Mouse (Mus musculus) neutrophil, adult 5-6 weeks (primary cell): ENCODE results near the gene Hapln2. TPM values are rescaled to one million over a fixed set of nuclear protein-coding genes. Genes with fewer than 3 reads are reported as not detected.

Source experiments
- ATAC-seq: fragments of 151-379, 151-347 bp; 2 replicates; pipeline ENCODE4 v1.8.0; 2017; ENCODE audit warnings: mild to moderate bottlenecking, moderate TSS enrichment; ENCODE audit not compliant: insufficient number of reproducible peaks, poor library complexity, low FRiP score, severe bottlenecking; ENCODE audit errors: extremely low read depth
- total RNA-seq: library from RNA; stranded (forward); fragments of 200-1000 nt; gene quantifications from 2 replicates; pipeline ENCODE4 v1.2.3, GENCODE M21; 2017

Gene Hapln2
- total RNA-seq = not detected in 2 replicates

DNA sequence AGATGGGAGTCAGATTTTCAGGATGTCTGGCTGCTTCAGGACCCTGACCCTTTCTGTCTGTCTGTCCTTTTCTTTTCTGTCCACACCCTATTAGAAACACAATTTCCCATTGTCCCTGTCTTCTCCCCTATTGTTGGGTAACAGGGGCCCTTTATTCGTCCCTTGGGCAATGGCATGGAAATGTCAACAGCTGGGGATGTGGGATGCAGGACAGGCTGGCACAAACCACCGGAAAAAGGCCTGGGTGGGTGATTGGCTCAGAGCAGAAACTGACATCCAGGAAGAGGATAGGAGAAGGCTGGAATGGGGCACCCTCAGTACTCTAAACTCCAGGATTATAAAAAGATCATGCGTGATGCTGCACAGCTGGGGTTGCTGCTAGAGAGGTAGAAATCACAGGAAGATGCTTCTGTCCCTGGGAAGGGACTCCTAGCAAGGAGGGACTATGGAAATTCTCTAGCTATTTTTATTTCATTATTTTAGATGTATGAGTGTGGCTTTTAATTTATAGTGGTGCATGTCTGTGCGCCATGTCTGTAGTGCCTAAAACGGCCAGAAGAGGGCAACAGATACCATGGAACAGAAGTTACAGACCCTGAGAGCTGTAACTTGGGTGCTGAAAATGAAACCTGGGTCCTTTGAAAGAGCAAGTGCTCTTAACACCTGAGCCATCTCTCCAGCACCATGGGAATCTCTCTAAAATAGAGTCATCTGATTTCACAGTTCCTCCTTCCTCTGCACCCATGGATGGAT, at the start of gene Hapln2:
TSS of gene Hapln2 (minus strand) at position 150 of the 753 bp plus-strand sequence.
- ATAC-seq = no peak

DNA sequence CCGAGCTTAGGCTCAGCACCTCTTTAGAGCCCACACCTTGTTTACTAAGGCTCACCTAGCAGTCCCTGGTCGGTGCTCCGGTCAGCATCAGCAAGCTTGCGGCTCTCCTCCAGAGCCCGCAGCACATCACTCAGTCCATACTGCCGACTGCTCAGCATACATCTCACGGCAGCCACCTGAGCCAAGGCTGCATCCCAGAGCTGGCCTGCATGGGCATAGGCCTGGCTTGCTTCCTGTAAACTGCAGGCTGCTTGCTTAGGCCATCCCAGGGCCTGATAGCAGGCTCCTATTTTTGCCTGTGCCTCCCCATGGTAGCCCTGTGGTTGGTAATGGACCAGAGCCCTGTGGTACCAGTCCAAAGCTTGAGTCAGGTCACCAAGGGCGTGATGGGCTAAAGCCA, 47.4 kb upstream of the Hapln2 start:
- no peak for ATAC-seq

- ATAC-seq = no peak
These were observed 47.0 kb upstream of the Hapln2 start for GRCm38 (mm10) chr3:88074351-88074750.

GRCm38 (mm10) chr3:88073631-88074030, 46.2 kb upstream of the Hapln2 start:
- no peak for ATAC-seq

GRCm38 (mm10) chr3:88071783-88072182, 44.4 kb upstream of the Hapln2 start:
- ATAC-seq = peak; percentile 77

DNA sequence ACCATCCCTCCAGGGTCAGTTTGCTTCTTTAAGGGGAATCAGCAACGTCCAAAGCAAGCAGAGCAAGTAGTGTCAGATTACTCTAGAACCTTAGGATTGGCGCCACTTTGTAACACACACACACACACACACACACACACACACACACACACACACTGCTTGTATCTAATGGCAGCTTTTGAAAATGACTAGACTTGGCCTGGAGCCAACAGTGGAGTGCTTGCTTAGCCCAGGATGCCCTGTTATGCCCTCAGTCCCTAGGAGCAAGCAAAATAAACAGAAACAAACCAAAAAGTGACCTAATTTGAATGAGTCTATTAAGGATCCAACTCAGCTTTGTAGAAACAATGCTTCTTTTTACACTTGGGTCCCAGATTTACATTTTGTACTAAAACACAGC, 41.0 kb upstream of the Hapln2 start:
- no peak for ATAC-seq

DNA sequence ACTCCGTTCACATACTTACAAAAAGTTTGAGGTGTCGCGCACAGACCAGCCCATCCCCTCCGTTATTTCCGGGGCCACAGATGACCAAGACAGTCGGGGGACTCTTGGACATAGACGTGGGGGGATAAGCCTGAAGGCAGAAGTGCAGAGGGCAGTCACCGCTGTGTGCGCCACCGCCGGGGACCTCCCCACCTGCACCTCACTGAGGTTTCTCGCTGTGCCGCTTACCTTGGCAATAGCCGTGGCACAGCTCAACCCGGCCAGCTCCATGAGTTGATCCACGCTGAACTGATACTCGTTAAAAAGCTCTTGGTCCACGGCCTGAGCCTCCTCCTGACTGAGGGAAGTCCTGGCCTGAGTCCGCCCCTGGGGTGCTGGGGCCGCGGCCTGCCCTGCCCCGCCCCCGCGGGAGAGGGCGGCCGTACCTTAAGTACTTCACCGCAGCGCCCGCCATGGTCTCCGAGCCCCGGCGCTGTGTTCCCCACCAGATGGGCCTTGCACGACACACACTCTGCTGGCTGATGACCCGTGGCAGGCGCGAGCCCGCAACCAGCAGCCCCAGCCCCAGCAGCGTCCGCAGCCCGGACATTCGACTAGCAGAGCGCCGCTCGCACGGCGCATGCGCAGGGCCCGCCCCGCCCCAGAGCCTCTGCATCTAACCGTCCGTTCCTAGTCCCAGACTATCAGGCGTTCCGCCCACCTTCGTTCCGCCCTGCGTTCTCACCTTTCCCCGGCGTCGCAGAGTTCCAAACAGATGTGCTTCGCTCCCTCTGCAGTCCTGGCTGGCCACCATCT, 30.7 kb upstream of the Hapln2 start, which contains the start of gene Naxe:
TSS of gene Naxe (minus strand) at position 594 of the 795 bp plus-strand sequence.
- peak; percentile 73 for ATAC-seq

- no peak for ATAC-seq
These were observed 29.6 kb upstream of the Hapln2 start for GRCm38 (mm10) chr3:88057030-88057429.

GRCm38 (mm10) chr3:88049532-88049931, 22.1 kb upstream of the Hapln2 start:
- no peak for ATAC-seq

DNA sequence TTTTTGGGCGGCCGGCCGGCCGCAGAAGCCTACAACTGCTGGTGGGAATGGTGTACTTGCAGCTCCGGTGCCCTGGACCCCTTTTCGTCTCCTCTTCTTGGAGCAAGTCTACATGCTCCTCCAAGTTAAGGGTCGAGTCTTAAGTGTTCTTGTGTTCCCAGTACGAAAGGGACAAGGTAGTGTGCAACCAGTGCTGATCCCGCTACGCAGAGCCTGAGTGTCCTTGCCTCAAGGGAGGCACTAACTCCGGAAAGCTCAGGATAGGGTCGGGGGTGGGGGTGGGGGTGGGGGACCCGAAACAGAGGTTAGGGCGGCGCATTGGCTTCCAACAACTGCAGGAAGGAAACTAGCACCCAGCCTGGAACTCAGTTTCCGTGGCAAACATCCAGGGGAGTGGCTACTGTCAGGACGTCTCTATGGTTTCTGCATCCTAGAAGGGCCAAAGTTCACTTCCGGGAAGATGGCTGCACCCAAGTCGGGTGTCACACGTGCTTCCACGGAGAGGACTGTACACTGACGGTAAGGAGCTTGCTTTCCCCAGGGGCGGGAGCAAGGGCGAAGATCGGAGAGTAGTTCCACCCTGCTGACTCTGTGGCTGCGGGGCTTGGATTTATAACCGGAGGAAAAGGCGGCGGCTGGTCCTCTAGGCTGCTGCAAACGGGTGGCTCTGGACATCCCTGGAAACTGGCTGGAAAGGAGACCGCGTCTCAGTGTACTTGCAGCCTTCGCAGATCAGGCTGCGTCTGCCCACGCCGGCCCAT, 15.5 kb upstream of the Hapln2 start, which contains the start of gene Gpatch4:
TSS of gene Gpatch4 (plus strand) at position 448 of the 761 bp plus-strand sequence.
- ATAC-seq = peak; percentile 98

DNA sequence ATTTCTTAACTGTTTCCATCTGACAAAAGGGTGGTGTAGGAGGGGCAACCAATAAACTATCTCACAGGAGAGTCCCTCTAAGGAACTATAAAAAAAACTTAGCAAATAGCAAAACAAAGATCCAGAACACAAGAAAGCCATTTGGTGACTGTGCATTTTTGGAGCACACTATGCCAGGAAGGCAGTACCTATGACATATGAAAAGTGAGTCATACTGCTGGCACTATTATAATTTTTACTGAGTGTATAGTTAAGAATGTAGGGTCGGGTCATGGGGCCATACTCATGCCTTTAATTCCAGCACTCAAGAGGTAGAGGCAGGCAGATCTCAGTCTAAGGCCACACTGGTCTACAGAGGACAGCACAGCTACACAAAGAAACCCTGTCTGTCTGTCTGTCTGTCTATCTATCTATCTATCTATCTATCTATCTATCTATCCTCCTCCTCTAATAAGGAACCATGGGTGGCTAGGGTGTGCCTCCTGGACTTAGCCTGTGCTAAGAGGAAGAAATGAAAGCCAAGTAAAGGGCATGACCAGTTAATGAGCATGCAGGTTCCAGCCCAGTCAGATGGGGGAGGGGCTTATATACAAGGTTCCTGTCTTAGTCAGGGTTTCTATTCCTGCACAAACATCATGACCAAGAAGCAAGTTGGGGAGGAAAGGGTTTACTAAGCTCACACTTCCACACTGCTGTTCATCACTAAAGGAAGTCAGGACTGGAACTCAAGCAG, 8.3 kb upstream of the Hapln2 start:
- no peak for ATAC-seq

DNA sequence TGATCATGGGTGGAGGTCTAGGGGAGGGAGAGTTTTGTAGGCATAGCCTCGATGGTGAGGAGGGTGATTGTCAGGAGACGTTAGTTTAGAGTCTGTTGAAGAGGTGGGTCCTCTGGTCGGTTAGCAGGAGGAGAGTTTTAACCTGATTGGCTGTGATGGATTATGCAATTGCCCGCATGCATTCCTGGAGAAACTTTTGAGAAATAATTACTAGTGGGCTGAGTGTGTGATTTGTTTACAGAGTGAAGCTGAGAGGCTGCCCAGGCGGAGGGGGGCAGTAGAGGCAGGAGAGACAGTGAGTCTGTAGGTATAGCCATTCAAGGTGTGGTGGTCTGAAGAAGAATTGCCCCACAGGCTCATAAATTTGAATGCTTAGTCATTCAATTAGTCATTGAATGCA, 6.1 kb upstream of the Hapln2 start:
- no peak for ATAC-seq

DNA sequence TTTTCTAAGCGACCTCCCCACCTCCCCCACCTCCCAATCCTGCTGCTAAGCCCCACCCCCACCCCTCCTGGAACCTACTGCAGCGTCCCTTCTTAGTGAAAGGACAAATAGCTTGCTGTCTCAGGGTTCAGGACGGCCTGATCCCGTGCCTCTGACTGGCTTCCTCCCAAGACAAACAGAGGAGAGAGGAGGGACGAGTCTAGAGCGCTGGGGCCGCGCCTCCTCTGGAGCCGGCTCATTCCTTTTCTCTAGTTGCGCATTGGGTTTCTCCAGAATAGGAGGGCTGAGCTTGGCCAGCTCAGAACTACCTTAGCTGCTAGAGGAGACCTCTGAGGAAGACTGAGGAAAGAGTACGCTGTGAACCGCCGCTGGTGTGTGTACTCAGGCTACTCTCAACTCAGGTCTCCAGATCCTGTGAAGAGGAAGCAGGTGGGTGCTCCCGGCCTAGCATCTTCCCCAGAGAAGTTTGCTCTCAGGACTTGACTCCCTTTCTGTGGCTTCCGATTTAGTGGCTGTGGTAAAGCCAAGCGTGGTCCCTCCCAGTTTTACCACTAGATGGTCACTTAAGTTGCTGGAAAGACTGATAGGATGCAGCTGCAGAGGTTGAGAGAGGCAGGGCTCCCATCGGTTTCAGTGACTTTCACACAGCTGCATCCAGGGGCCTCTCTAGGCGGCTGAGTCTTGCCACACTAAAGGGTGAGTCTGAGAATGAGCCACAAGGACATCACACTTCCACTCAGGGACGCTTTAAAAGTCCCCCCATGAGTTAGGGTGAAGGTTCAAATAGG, 3.4 kb upstream of the Hapln2 start:
- ATAC-seq = no peak

DNA sequence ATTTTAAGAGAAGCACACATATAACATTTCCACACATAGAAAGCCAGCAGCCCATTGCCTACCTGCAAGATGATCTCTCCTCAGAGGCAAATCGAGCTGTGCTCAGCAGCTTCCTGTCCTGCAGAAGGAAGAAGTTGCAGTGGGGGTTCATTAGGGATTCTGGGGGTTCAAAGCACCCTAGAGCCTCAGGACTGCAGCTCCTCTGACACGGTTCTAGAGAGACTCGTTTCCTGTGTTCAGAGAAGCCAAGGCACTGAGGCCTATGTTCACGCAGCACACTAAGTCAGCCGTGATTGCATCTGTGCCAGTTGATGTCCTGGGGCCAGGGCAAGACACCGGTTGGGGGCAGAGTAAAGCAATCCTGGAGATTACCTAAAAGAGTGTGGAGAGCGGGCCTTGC, 560 bp downstream of the Hapln2 start:
- no peak for ATAC-seq

- no peak for ATAC-seq
These were observed 4.0 kb downstream of the Hapln2 start for GRCm38 (mm10) chr3:88023192-88024074.

- ATAC-seq = peak; percentile 45
These were observed 4.8 kb downstream of the Hapln2 start for GRCm38 (mm10) chr3:88022322-88023191.
